Mouse (Mus musculus) neural tube, embryonic 14.5 days (tissue): ENCODE results near the gene Ubash3b. TPM values are rescaled to one million over a fixed set of nuclear protein-coding genes. Genes with fewer than 3 reads are reported as not detected.
A peak's percentile ranks its signal among the peaks of the same experiment; 100 is the strongest.

ENCODE experiments used
- ATAC-seq: fragments of 200-750 bp; cut with Nextera tagmentation; 2 replicates; pipeline ENCODE4 v1.8.0; 2017; ENCODE audit warnings: low read depth, mild to moderate bottlenecking, moderate TSS enrichment, moderate library complexity
- H3K27ac ChIP-seq: fragments of 300-500 bp; sonication (generic); 2 replicates; pipeline ENCODE4 v1.5.1; 2014; ENCODE audit warnings: low read depth, mild to moderate bottlenecking, control low read depth, low read length, moderate library complexity, mixed read lengths
- H3K27me3 ChIP-seq: fragments of 300-500 bp; sonication (generic); 2 replicates; pipeline ENCODE4 v1.6.1; 2014; ENCODE audit warnings: low read length; ENCODE audit not compliant: control insufficient read depth, insufficient read depth
- H3K36me3 ChIP-seq: fragments of 300-500 bp; sonication (generic); 2 replicates; pipeline ENCODE4 v1.6.1; 2014; ENCODE audit warnings: low read length, mixed read lengths; ENCODE audit not compliant: control insufficient read depth, insufficient read depth
- H3K4me1 ChIP-seq: fragments of 300-500 bp; sonication (generic); 2 replicates; pipeline ENCODE4 v1.6.1; 2014; ENCODE audit warnings: low read length; ENCODE audit not compliant: control insufficient read depth, insufficient read depth
- H3K4me2 ChIP-seq: fragments of 300-500 bp; sonication (generic); 2 replicates; pipeline ENCODE4 v1.6.1; 2014; ENCODE audit warnings: mild to moderate bottlenecking, low read depth, low read length, control low read depth
- H3K4me3 ChIP-seq: fragments of 300-500 bp; sonication (generic); 2 replicates; pipeline ENCODE4 v1.5.1; 2014; ENCODE audit warnings: low read depth, low read length, control low read depth, mixed read lengths
- H3K9ac ChIP-seq: fragments of 300-500 bp; sonication (generic); replicated peaks from 2 replicates; pipeline ENCODE4 v1.6.1; 2014; ENCODE audit warnings: low read depth, mild to moderate bottlenecking, control low read depth, low read length, mixed read lengths
- H3K9me3 ChIP-seq: fragments of 300-500 bp; sonication (generic); 2 replicates; pipeline ENCODE4 v1.6.1; 2016; ENCODE audit warnings: low read length; ENCODE audit not compliant: control insufficient read depth
- WGBS: fragments of 180-500 bp; shearing (Covaris S2); extraction: QIAGEN DNeasy Blood & Tissue Kit; methylation state at CpG from one replicate; pipeline ENCODE4 v1.1.7; 2014; 5-methylcytosine and 5-hydroxymethylcytosine counted together
- polyA plus RNA-seq: library from polyadenylated mRNA; unstranded; fragments of >200 nt; fragmentation: Nextera tagmentation; extraction: Ambion mirVana; gene quantifications from 2 replicates; pipeline ENCODE4 v1.2.1, GENCODE M21; 2014

Ubash3b gene
- polyA plus RNA-seq, 1 experiment from 2014 or later: 26.1 TPM

GRCm38 (mm10) chr9:41190745-41191482, 29.4 kb upstream of the Ubash3b start:
- Histone ChIP-seq H3K4me1 (no peaks in the 10 kb centered on the region; the same call in 1 of the 2 replicates), H3K36me3 (no peaks in the 10 kb centered on the region), H3K27ac (peak overlapping the region; percentile 58; the same call in 1 of the 2 replicates), H3K4me2 (no peak overlapping the region), H3K9ac (no peak overlapping the region), H3K4me3 (no peak overlapping the region), H3K9me3 (no peaks in the 10 kb centered on the region), H3K27me3 (no peaks in the 10 kb centered on the region)
- peak; percentile 90 for ATAC-seq
- 16% methylated on average over 9 of the region's 9 CpGs for WGBS

GRCm38 (mm10) chr9:41187939-41188338, 26.4 kb upstream of the Ubash3b start:
- Histone ChIP-seq H3K36me3 (no peaks in the 10 kb centered on the region), H3K4me1 (no peaks in the 10 kb centered on the region; the same call in 1 of the 2 replicates), H3K9me3 (no peaks in the 10 kb centered on the region), H3K4me2 (no peak overlapping the region), H3K27me3 (no peaks in the 10 kb centered on the region), H3K9ac (no peak overlapping the region), H3K27ac (no peak overlapping the region), H3K4me3 (no peak overlapping the region)
- 86% methylated on average over 4 of the region's 4 CpGs for WGBS
- ATAC-seq: no peak

DNA sequence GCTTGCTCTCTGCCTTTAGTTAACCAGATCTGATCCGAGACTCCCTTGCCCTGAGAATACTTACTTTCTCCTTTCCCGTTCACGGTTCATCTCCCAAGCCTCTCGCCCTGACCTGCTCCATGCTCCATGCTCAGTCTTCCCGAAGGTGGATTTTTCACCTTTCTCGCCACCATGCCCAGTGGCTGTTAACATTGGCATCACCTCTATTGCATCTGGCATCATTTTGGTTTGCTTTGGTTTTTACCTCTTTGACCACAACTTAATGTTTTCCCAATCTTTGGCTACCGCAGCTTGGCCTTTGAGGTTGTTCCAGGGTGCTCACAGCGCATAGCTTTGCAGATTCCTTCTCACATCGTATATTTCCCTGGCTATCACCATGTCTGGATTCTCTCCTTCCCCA, 26.0 kb upstream of the Ubash3b start:
- Histone ChIP-seq H3K4me3 (no peak overlapping the region), H3K36me3 (no peaks in the 10 kb centered on the region), H3K9me3 (no peaks in the 10 kb centered on the region), H3K9ac (no peak overlapping the region), H3K4me2 (no peak overlapping the region), H3K4me1 (no peaks in the 10 kb centered on the region; the same call in 1 of the 2 replicates), H3K27me3 (no peaks in the 10 kb centered on the region), H3K27ac (no peak overlapping the region)
- ATAC-seq: no peak
- WGBS: 91% methylated on average over 9 of the region's 9 CpGs

- WGBS: 45% methylated on average over 9 of the region's 9 CpGs
These were observed 23.8 kb upstream of the Ubash3b start for GRCm38 (mm10) chr9:41185331-41185730.

GRCm38 (mm10) chr9:41182550-41182949, 21.1 kb upstream of the Ubash3b start:
- H3K9me3 ChIP-seq: no peaks in the 10 kb centered on the region
- no peak overlapping the region for H3K27ac ChIP-seq
- H3K4me3 ChIP-seq: no peak overlapping the region
- H3K36me3 ChIP-seq: no peaks in the 10 kb centered on the region
- no peaks in the 10 kb centered on the region for H3K4me1 ChIP-seq
- H3K4me2 ChIP-seq: no peak overlapping the region
- H3K9ac ChIP-seq: no peak overlapping the region
- peak; percentile 87 for ATAC-seq
- no peaks in the 10 kb centered on the region for H3K27me3 ChIP-seq

More at GRCm38 (mm10) chr9:41185331-41185730, 23.8 kb upstream of the Ubash3b start:
- H3K4me1 ChIP-seq: no peaks in the 10 kb centered on the region
- no peak for ATAC-seq
- no peak overlapping the region for H3K27ac ChIP-seq
- no peak overlapping the region for H3K9ac ChIP-seq
- no peaks in the 10 kb centered on the region for H3K9me3 ChIP-seq
- no peak overlapping the region for H3K4me2 ChIP-seq
- H3K4me3 ChIP-seq: no peak overlapping the region
- no peaks in the 10 kb centered on the region for H3K27me3 ChIP-seq
- H3K36me3 ChIP-seq: no peaks in the 10 kb centered on the region

GRCm38 (mm10) chr9:41181803-41182202, 20.3 kb upstream of the Ubash3b start:
- H3K9ac ChIP-seq: no peak overlapping the region
- no peak overlapping the region for H3K4me2 ChIP-seq
- ATAC-seq: no peak
- H3K27ac ChIP-seq: no peak overlapping the region
- no peaks in the 10 kb centered on the region for H3K4me1 ChIP-seq
- H3K27me3 ChIP-seq: no peaks in the 10 kb centered on the region
- H3K36me3 ChIP-seq: no peaks in the 10 kb centered on the region
- H3K4me3 ChIP-seq: no peak overlapping the region
- H3K9me3 ChIP-seq: no peaks in the 10 kb centered on the region
- WGBS: 83% methylated on average over 8 of the region's 8 CpGs

DNA sequence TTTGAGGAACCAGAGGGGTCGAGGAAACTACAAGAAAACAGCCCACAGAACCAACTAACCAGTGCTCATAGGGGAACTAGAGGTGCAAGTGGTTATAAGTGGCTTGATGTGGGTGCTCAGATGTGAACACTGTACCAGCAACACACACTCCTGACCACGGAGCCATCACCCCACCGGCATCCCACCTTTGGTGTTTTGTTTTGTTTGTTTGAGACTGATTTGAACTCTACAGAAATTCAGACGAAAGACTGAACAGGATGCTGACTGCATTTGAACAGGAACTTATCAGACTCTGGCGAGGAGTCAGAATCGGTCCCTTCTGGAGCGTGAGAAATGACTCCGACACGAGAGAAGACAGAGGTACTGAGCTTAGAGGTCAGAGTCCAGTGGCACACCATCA, 19.9 kb upstream of the Ubash3b start:
- H3K36me3 ChIP-seq: no peaks in the 10 kb centered on the region
- no peaks in the 10 kb centered on the region for H3K4me1 ChIP-seq
- no peaks in the 10 kb centered on the region for H3K9me3 ChIP-seq
- 87% methylated on average over 9 of the region's 9 CpGs for WGBS
- no peak overlapping the region for H3K4me2 ChIP-seq
- H3K27ac ChIP-seq: no peak overlapping the region
- H3K27me3 ChIP-seq: no peaks in the 10 kb centered on the region
- no peak for ATAC-seq
- no peak overlapping the region for H3K4me3 ChIP-seq
- no peak overlapping the region for H3K9ac ChIP-seq

GRCm38 (mm10) chr9:41179056-41179455, 17.6 kb upstream of the Ubash3b start:
- no peak overlapping the region for H3K4me2 ChIP-seq
- H3K9me3 ChIP-seq: no peaks in the 10 kb centered on the region
- H3K4me3 ChIP-seq: no peak overlapping the region
- no peaks in the 10 kb centered on the region for H3K4me1 ChIP-seq
- ATAC-seq: no peak
- H3K36me3 ChIP-seq: no peaks in the 10 kb centered on the region
- no peak overlapping the region for H3K27ac ChIP-seq
- no peaks in the 10 kb centered on the region for H3K27me3 ChIP-seq
- H3K9ac ChIP-seq: no peak overlapping the region
- 86% methylated on average over 5 of the region's 5 CpGs for WGBS

GRCm38 (mm10) chr9:41173158-41173557, 11.7 kb upstream of the Ubash3b start:
- no peak overlapping the region for H3K27ac ChIP-seq
- ATAC-seq: no peak

More at GRCm38 (mm10) chr9:41173158-41173557, 11.7 kb upstream of the Ubash3b start:
- Histone ChIP-seq H3K9me3 (no peaks in the 10 kb centered on the region), H3K36me3 (no peaks in the 10 kb centered on the region), H3K4me1 (no peaks in the 10 kb centered on the region), H3K4me2 (no peak overlapping the region), H3K4me3 (no peak overlapping the region), H3K9ac (no peak overlapping the region), H3K27me3 (no peaks in the 10 kb centered on the region)
- 75% methylated on average over 3 of the region's 3 CpGs for WGBS
